Mouse (Mus musculus) kidney, adult 2 months (tissue): ENCODE measurements at regions not wholly inside any gene's neighbourhood (a gene's known extent, or its start where the extent isn't known, plus 50 kb on each side); places are given as distances from the start of the nearest gene placed in this dataset.

ENCODE experiments used
- CTCF ChIP-seq: fragments of 200-500 bp; conservative IDR thresholded peaks from 2 replicates; pipeline ENCODE4 v1.5.1; 2011; ENCODE audit warnings: low read depth, mild to moderate bottlenecking, control low read depth, low read length, moderate library complexity, mixed read lengths; ENCODE audit not compliant: insufficient read depth, insufficient read length
- POLR2A ChIP-seq: fragments of 200-500 bp; IDR thresholded peaks from one replicate; pipeline ENCODE4 v1.6.1; 2011; ENCODE audit warnings: low read depth, low read length, control low read depth

DNA sequence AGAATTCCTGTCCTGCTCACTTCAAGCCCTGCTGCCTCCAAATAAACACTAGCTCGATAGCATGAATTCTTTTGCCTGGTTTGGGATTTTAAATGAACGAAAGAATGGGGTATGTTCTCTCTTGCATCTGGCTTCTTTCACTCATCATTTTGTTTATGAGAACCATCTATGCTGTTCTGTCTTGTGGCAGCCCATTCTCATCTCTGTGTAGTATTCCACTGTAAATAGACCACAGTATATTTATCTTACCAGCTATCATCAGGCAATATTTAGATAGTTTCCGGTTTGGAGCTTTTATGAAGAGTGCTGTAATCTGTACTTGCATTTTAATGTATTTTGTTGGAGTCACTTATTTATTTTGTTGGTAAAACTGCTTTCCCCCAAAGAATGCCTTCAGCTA is 222.4 kb upstream of the Rps6ka3 start:
- TF ChIP-seq CTCF (no peak), POLR2A (no peak)
